Mouse (Mus musculus) gonadal fat pad, adult 2 months (tissue): ENCODE measurements around the gene Ubxn6. TPM values are rescaled to one million over a fixed set of nuclear protein-coding genes. Genes with fewer than 3 reads are reported as not detected.

Experiments
- DNase-seq: peaks from one replicate; pipeline ENCODE4 v3.0.0-alpha.2; 2012; ENCODE audit warnings: low read depth
- polyA plus RNA-seq: library from polyadenylated mRNA; depleted of rRNA; stranded (reverse); fragments of >200 nt; gene quantifications from 2 replicates; pipeline ENCODE4 v1.2.3, GENCODE M21; 2012; rRNA removed

Gene Ubxn6
- polyA plus RNA-seq, 1 experiment = 112 TPM

DNA sequence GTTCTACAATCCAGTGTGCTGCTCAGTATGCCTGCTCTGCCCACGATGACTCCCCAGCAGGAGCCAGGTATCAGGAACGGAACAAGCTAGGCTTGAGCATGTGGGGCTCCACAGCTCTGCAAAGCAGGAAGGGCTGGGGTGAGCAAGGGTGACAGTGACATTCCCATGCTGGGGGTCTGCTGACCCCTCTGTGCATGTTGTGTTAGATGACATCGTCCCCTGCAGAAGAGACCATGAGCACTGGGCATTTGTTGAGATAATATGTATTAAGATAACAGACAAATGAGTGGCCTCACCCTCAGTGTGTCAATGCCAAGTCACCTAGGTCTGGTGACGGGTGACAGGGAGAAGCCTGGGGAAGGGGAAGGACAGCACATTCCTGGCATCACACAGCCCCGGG lies 49.9 kb downstream of the Ubxn6 start:
- no peak for DNase-seq

GRCm38 (mm10) chr17:56024476-56024875 lies 50.4 kb downstream of the Ubxn6 start:
- no peak for DNase-seq

- DNase-seq = no peak
These were observed 51.4 kb downstream of the Ubxn6 start for GRCm38 (mm10) chr17:56023386-56023785.

GRCm38 (mm10) chr17:56022989-56023290 lies 51.9 kb downstream of the Ubxn6 start:
- no peak for DNase-seq

DNA sequence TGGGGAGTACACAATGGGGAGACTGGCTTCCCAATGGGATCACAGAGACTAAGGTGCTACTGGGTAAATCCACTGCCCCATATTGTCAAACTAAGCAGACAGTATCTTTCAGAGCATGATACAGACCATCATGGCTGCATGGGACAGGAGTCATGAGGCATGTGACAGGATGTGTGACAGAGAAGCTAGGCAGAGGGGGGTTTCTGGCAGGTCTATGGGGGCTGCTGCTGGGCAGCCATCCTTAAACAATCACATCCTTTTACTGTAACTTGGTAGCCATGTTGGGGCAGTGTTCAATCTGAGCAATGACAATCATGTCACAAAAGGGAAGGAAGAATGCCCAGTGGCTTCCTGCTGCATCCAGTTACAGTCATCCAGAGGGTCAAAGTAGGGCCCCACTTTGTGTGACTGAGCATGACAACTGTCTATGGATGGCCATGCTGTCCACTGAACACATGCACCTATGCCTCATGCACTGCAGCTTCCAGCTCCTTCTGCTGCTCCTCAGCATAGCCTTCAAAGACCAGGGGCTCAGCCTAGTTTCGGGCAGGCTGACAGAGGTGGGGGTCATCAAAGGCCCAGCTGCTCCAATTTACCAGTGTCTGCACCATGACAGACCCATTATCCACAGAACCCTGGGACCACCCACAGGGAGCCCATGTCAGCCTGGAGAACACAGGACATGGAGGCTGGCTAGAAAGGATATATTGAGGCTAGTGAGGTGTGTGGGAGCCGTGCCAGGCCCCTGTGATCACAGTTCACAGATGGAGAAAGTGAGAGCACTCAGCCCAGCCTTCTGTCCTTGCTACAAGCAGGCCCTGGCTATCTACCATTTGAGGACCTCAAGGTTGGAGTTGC lies 52.5 kb downstream of the Ubxn6 start:
- no peak for DNase-seq

DNA sequence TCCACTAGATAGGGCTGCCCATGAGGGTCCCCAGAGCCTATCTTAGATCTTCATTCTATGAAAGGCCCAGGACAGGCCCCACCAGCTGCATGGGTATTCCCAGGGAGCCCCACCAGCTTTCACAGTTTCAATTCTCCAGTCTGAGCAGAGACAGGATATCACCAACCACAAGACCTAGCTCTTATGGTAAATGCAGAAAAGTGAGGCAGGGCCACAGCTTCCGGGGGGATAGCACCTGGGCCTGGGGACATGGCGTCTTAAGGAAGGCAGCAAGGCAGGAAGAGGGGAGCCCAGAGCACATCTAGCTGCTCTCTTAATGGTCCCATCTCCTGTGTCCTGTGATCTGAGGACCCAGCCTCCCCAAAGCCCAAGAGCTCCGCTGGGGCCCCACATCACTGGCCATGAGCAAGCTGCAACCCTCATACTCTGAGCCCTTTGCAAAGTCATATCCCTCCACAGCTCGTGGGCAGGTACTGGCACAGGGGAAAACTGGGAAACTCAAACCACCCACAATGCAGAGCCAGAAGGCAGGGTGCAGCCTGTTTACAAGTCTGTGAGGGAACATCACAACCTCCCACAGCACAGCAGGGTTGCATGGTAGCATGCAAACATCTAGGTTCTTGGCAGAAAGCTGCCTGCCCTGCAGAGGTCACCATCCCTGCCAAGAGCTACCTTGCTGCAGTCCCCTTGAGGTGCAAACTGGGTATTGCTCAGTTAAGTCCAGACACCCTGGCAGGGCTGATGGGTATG lies 53.5 kb downstream of the Ubxn6 start:
- DNase-seq = no peak

- DNase-seq = no peak
These were observed 54.3 kb downstream of the Ubxn6 start for GRCm38 (mm10) chr17:56020400-56021084.

DNA sequence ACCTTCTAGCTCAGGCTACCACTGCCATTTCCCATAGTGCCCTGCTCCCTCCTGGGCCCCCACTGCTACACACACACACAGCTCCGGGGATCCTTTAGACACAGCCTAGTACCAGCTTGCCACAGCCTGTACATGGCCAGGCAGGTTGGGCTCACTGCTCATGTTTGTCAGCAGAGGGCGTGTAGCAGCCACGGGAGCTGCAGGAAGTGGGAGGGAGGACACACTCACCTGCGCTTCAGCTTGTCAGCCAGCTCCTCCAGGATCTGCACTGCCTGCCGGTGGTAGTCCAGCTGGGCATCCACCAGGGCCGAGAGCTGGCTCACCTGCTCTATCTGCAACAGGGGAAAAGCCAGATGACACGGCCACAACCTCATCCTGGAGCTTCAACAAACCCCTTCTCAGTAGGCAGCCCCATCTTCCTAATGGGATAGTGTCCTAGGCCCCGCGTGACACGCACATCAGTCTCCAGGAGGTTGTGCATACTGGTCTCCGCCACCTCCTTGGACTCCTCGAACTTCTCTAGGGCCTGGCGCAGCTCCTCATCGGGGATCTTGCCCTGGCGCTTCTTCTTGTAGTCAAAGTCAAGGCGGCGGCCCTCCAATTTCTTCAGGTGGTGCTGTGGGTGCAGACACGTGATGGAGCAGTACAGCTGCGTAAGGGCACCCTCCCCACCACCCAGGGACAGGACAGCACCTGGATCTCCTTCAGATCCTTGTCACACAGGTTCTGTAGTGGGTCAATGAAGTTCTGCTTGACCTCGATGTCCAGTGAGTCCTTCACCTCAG lies 56.3 kb downstream of the Ubxn6 start:
- no peak for DNase-seq

DNA sequence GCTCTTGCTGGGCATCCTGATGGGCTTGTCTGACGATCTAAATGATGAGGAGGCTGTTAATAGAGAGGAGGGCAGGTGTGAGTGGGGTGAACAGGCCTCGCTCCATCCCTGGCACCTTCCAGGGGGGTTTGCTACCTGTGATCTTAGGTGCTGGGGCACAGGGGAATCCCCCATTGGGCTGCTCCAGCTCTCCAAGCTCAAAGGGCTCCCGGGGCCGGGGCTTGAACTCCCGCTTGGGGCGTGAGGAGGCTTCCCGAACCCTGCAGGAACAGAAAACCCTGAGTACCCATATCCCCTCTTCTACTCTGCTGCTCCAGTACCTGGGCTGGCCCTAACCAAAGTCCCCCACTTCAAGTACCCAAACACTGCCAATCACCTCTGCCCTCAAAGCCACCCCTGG lies 57.0 kb downstream of the Ubxn6 start:
- DNase-seq = no peak

Other genes starting within 250 kb of the Ubxn6 start
- 0.74 and 0.85 TPM in 2 replicates for gene Zfp119a, start 196.1 kb downstream of the Ubxn6 start, polyA plus RNA-seq
- gene Zfp959, start 182.9 kb downstream of the Ubxn6 start, polyA plus RNA-seq = 1.9 and 3.0 TPM in 2 replicates
- 0.93 and 1.3 TPM in 2 replicates for gene Zfp119b, start 125.5 kb downstream of the Ubxn6 start, polyA plus RNA-seq
- gene Ebi3, start 122.4 kb downstream of the Ubxn6 start, polyA plus RNA-seq = 3.8 and 7.3 TPM in 2 replicates
- gene Yju2, start 115.9 kb downstream of the Ubxn6 start, polyA plus RNA-seq = 8.3 and 8.5 TPM in 2 replicates
- 5.8 and 7.2 TPM in 2 replicates for gene Shd, start 104.6 kb downstream of the Ubxn6 start, polyA plus RNA-seq
- 0.15 and 0.44 TPM in 2 replicates for gene Fsd1, start 88.5 kb downstream of the Ubxn6 start, polyA plus RNA-seq
- gene Stap2, start 69.4 kb downstream of the Ubxn6 start, polyA plus RNA-seq = 58.4 and 64.6 TPM in 2 replicates
- gene Mpnd, start 69.3 kb downstream of the Ubxn6 start, polyA plus RNA-seq = 106 and 110 TPM in 2 replicates
- gene Sh3gl1, start 38.4 kb downstream of the Ubxn6 start, polyA plus RNA-seq = 58.6 and 73.4 TPM in 2 replicates
- 2.8 and 2.9 TPM in 2 replicates for gene Chaf1a, start 34.6 kb downstream of the Ubxn6 start, polyA plus RNA-seq
- gene Hdgfl2, start 4.6 kb upstream of the Ubxn6 start, polyA plus RNA-seq = 41.4 and 45.4 TPM in 2 replicates
- gene Plin4, start 34.8 kb upstream of the Ubxn6 start, polyA plus RNA-seq = 600 and 937 TPM in 2 replicates
- gene Plin5, start 42.6 kb upstream of the Ubxn6 start, polyA plus RNA-seq = 15.6 and 21.5 TPM in 2 replicates
- gene Lrg1, start 47.0 kb upstream of the Ubxn6 start, polyA plus RNA-seq = 306 and 347 TPM in 2 replicates
- gene Sema6b, start 65.3 kb upstream of the Ubxn6 start, polyA plus RNA-seq = 9.9 and 10.9 TPM in 2 replicates
- 3.6 and 4.3 TPM in 2 replicates for gene Tnfaip8l1, start 87.4 kb upstream of the Ubxn6 start, polyA plus RNA-seq
- 88.2 and 96.4 TPM in 2 replicates for gene Mydgf, start 108.9 kb upstream of the Ubxn6 start, polyA plus RNA-seq
- 34.1 and 36.9 TPM in 2 replicates for gene Dpp9, start 143.9 kb upstream of the Ubxn6 start, polyA plus RNA-seq
- 26.8 and 27.7 TPM in 2 replicates for gene Fem1a, start 181.8 kb upstream of the Ubxn6 start, polyA plus RNA-seq
- 22.9 and 23.8 TPM in 2 replicates for gene Ticam1, start 201.8 kb upstream of the Ubxn6 start, polyA plus RNA-seq
- gene Plin3, start 217.8 kb upstream of the Ubxn6 start, polyA plus RNA-seq = 40.7 and 53.2 TPM in 2 replicates
- 0.36 and 0.82 TPM in 2 replicates for gene Arrdc5, start 225.3 kb upstream of the Ubxn6 start, polyA plus RNA-seq
- gene Uhrf1, start 228.3 kb upstream of the Ubxn6 start, polyA plus RNA-seq = 4.8 and 8.0 TPM in 2 replicates